Comparison of ENCODE assay signal across 16 mouse cellular contexts in the genomic region with DNA sequence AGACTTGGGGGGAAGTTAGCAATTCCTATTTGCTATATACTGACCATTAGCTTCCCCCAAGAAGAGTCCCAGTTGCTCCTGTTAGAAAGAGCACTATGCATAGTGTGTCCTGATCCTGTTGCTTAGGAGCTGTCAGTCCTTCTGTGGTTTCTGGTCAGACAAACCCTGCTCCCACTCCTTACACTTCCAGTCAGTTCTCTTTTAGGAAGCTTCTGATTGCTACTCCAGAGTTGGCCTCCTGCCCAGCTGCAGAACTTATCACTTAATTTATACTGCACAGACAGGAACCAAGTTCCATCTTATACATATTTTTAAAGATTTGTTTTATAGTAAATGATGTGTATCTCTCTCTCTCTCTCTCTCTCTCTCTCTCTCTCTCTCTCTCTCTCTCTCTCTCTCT.
DNase-seq lines count a peak whose midpoint lies in the region; ATAC-seq lines count a peak whose summit lies in the region.
"Had no signal": no experiment of that assay in that cellular context is flagged by ENCODE, and none has a peak within 500 bp of the region (broad histone marks: within the 10 kb centered on the region; RNA-seq: fewer than 3 reads in every experiment).

No protein-coding gene starts in this region.

- no peaks in the 10 kb centered on the region for H3K9me3 ChIP-seq in kidney, embryonic 14.5 days (ENCODE audit: control insufficient read depth, low read length)
- H3K9me3 ChIP-seq: embryonic facial prominence, embryonic 12.5 days; limb, embryonic 13.5 days had no signal

- H3K27me3 ChIP-seq in kidney, embryonic 14.5 days (ENCODE audit: control insufficient read depth, insufficient read depth, low read length), result no peaks in the 10 kb centered on the region; the same call in 1 of the 2 replicates
- H3K27me3 ChIP-seq: embryonic facial prominence, embryonic 12.5 days; limb, embryonic 13.5 days had no signal

- peaks cover 9% of the 10 kb centered on the region; the same call in 1 of the 2 replicates for H3K4me1 ChIP-seq in kidney, embryonic 14.5 days (ENCODE audit: control insufficient read depth, insufficient read depth, low read length)

- no peak overlapping the region for H3K4me3 ChIP-seq in kidney, embryonic 14.5 days (ENCODE audit: low read length)
- H3K4me3 ChIP-seq: embryonic facial prominence, embryonic 12.5 days; limb, embryonic 13.5 days had no signal

- no peak overlapping the region for H3K27ac ChIP-seq in kidney, embryonic 14.5 days (ENCODE audit: low read depth, low read length)
- H3K27ac ChIP-seq: embryonic facial prominence, embryonic 12.5 days; limb, embryonic 13.5 days had no signal

- H3K9ac ChIP-seq in kidney, embryonic 14.5 days (ENCODE audit: low read depth, low read length), result no peak overlapping the region
- H3K9ac ChIP-seq: embryonic facial prominence, embryonic 12.5 days; limb, embryonic 13.5 days; liver, postnatal 0 days had no signal

- intact Hi-C loops in gastrocnemius, postnatal 14 days (cut with DNase I; ENCODE audit: low total_unique reads), result no loop called here

- H3K36me3 ChIP-seq in kidney, embryonic 14.5 days (ENCODE audit: control insufficient read depth, insufficient read depth, low read length), result no peaks in the 10 kb centered on the region
- H3K36me3 ChIP-seq: embryonic facial prominence, embryonic 12.5 days; limb, embryonic 13.5 days had no signal

- peak; percentile 4 for DNase-seq in gastrocnemius, postnatal 14 days
- no peak for DNase-seq in gastrocnemius, postnatal 25 days
- peak; percentile 64 to 72 for DNase-seq in kidney, postnatal 4 days
- peak; percentile 7 for DNase-seq in adipocyte (ENCODE audit: low spot score)
- DNase-seq in lung, postnatal 10 days, result peak; percentile 26
- no peak for DNase-seq in ovary, adult 18-20 months (ENCODE audit: low spot score)
- no peak for DNase-seq in layer of hippocampus, adult 9-11 months
- DNase-seq: B cell, adult 2 months; cerebellum, adult 18-20 months; layer of hippocampus, postnatal 36 days; liver, postnatal 0 days; midbrain, embryonic 14.5 days had no signal

- H3K4me2 ChIP-seq in kidney, embryonic 14.5 days (replicated peaks; ENCODE audit: low read depth, low read length), result no peak overlapping the region
- H3K4me2 ChIP-seq: embryonic facial prominence, embryonic 12.5 days; heart, embryonic 11.5 days; limb, embryonic 13.5 days had no signal

- no peak for ATAC-seq in kidney, embryonic 14.5 days (ENCODE audit: low FRiP score, low TSS enrichment)
- ATAC-seq: liver, postnatal 0 days had no signal

Comparison
In these comparisons a context has a peak if more than half of its experiments do, and no peak if none do; other contexts are left out.
1. DNase-seq: peak in gastrocnemius, postnatal 14 days (single experiment), kidney, postnatal 4 days (2 of 2), adipocyte (single experiment) and lung, postnatal 10 days (single experiment); none in gastrocnemius, postnatal 25 days (single experiment), ovary, adult 18-20 months (single experiment) and layer of hippocampus, adult 9-11 months (single experiment).